Mouse (Mus musculus) midbrain, postnatal 0 days (tissue): Measurements from ENCODE around the gene Prrt4. TPM values are rescaled to one million over a fixed set of nuclear protein-coding genes. Genes with fewer than 3 reads are reported as not detected.

Source experiments
- ATAC-seq: fragments of 200-750 bp; cut with Nextera tagmentation; 2 replicates; pipeline ENCODE4 v1.8.0; 2017; ENCODE audit warnings: moderate number of reproducible peaks, mild to moderate bottlenecking, moderate TSS enrichment, moderate library complexity; ENCODE audit not compliant: low FRiP score
- DNase-seq: peaks from one replicate; pipeline ENCODE4 v3.0.0-alpha.2; 2015; ENCODE audit warnings: low spot score
- H3K27ac ChIP-seq: fragments of 300-500 bp; sonication (generic); 2 replicates; pipeline ENCODE4 v1.5.1; 2014; ENCODE audit warnings: low read depth, mild to moderate bottlenecking, low read length, mixed read lengths
- H3K27me3 ChIP-seq: fragments of 300-500 bp; sonication (generic); 2 replicates; pipeline ENCODE4 v1.6.1; 2014; ENCODE audit warnings: low read length, control low read depth, mixed read lengths; ENCODE audit not compliant: insufficient read depth
- H3K36me3 ChIP-seq: fragments of 300-500 bp; sonication (generic); 2 replicates; pipeline ENCODE4 v1.6.1; 2014; ENCODE audit warnings: low read length, control low read depth, mixed read lengths; ENCODE audit not compliant: insufficient read depth
- H3K4me1 ChIP-seq: fragments of 300-500 bp; sonication (generic); 2 replicates; pipeline ENCODE4 v1.6.1; 2014; ENCODE audit warnings: mild to moderate bottlenecking, control low read depth, antibody characterized with exemption, low read length, mixed read lengths; ENCODE audit not compliant: insufficient read depth
- H3K4me2 ChIP-seq: fragments of 300-500 bp; sonication (generic); 2 replicates; pipeline ENCODE4 v1.6.1; 2014; ENCODE audit warnings: low read depth, mild to moderate bottlenecking, low read length, mixed read lengths; ENCODE audit not compliant: poor library complexity, severe bottlenecking
- H3K4me3 ChIP-seq: fragments of 300-500 bp; sonication (generic); 2 replicates; pipeline ENCODE4 v1.5.1; 2014; ENCODE audit warnings: low read depth, mild to moderate bottlenecking, low read length, moderate library complexity
- H3K9ac ChIP-seq: fragments of 300-500 bp; sonication (generic); replicated peaks from 2 replicates; pipeline ENCODE4 v1.6.1; 2014; ENCODE audit warnings: mild to moderate bottlenecking, low read length, moderate library complexity, mixed read lengths; ENCODE audit not compliant: poor library complexity, severe bottlenecking
- H3K9me3 ChIP-seq: fragments of 300-500 bp; sonication (generic); 2 replicates; pipeline ENCODE4 v1.6.1; 2016; ENCODE audit warnings: low read length, control low read depth
- CTCF ChIP-seq: IDR thresholded peaks from 2 replicates; pipeline ENCODE4 v1.5.1; 2016; ENCODE audit warnings: antibody characterized with exemption, mild to moderate bottlenecking
- WGBS: fragments of 180-500 bp; shearing (Covaris S2); extraction: QIAGEN DNeasy Blood & Tissue Kit; methylation state at CpG from one replicate; pipeline ENCODE4 v1.1.7; 2014; 5-methylcytosine and 5-hydroxymethylcytosine counted together
- microRNA-seq: library from miRNA; unstranded; fragments of <30 nt; microRNA quantifications from one replicate; pipeline ENCODE4, GENCODE M21; 2016; ENCODE audit warnings: borderline number of aligned reads
- polyA plus RNA-seq: library from polyadenylated mRNA; unstranded; fragments of >200 nt; fragmentation: Nextera tagmentation; extraction: Ambion mirVana; gene quantifications from 2 replicates; pipeline ENCODE4 v1.2.1, GENCODE M21; 2015
- total RNA-seq: library from RNA; depleted of rRNA; stranded (reverse); fragments of >200 nt; gene quantifications from 2 replicates; pipeline ENCODE4 v1.2.3, GENCODE M21; 2014; rRNA removed

The Prrt4 gene
- total and polyA plus RNA-seq, 2 experiments from 2014 or later, result 15.4 to 40.2 TPM

DNA sequence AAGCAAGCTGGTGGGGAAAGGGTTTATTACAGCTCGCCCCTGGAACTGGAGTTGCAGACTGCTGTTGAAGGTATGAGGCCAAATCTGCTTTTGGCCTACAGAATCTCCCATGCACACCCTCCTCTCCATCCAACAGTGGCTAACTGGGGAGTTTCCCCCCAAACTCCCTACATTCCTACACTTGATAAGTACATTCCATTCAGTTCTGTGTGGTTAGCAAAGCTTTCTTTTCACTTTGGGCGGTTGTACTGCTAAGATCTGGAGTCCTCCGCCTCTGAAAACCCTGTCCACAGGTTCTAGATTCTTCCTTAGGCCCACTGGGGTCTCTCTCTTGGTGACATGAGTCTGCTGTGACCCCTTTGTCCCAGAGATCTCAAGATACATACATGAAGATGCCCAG lies 34.4 kb downstream of the Prrt4 start:
- no peaks in the 10 kb centered on the region for H3K9me3 ChIP-seq
- H3K9ac ChIP-seq, result no peak overlapping the region
- no peak overlapping the region for H3K4me3 ChIP-seq
- H3K4me1 ChIP-seq, result no peaks in the 10 kb centered on the region
- H3K27me3 ChIP-seq, result no peaks in the 10 kb centered on the region
- DNase-seq, result no peak
- no peak for TF ChIP-seq CTCF
- WGBS, result 90% methylated on average over 3 of the region's 3 CpGs
- H3K4me2 ChIP-seq, result no peak overlapping the region
- no peak for ATAC-seq
- no peak overlapping the region for H3K27ac ChIP-seq
- peaks cover 7% of the 10 kb centered on the region; the same call in 1 of the 2 replicates for H3K36me3 ChIP-seq

DNA sequence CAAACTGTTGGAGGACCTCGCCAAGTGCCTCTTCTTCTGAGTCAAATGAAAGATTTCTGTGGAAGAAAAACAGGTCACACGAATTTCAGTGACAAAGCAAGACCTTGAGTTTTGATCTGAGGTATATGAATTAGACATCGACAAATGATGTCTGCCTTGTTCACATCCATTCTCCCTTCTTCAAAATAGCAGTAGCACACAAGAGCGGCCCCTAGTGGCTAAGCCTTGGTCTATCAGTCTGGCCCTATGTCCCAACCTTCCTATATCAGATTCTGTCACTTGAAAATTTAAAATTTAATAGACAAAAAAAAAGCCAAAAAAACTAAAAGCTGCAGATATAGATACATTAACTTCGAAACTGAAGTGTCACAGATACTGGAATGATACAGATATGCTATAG lies 35.8 kb downstream of the Prrt4 start:
- no peak overlapping the region for H3K4me3 ChIP-seq
- H3K4me2 ChIP-seq, result no peak overlapping the region
- 36% methylated on average over 5 of the region's 5 CpGs for WGBS
- ATAC-seq (0 out of 2 replicates have a peak, but pooled peaks have one; percentile 63), DNase-seq (peak; percentile 77)
- H3K27me3 ChIP-seq, result no peaks in the 10 kb centered on the region
- H3K27ac ChIP-seq, result 0 out of 2 replicates have a peak overlapping the region, but pooled peaks have one; percentile 57
- H3K36me3 ChIP-seq, result peaks cover 7% of the 10 kb centered on the region; the same call in 1 of the 2 replicates
- H3K4me1 ChIP-seq, result no peaks in the 10 kb centered on the region
- no peak overlapping the region for H3K9ac ChIP-seq
- peak; percentile 92 for TF ChIP-seq CTCF
- H3K9me3 ChIP-seq, result no peaks in the 10 kb centered on the region

DNA sequence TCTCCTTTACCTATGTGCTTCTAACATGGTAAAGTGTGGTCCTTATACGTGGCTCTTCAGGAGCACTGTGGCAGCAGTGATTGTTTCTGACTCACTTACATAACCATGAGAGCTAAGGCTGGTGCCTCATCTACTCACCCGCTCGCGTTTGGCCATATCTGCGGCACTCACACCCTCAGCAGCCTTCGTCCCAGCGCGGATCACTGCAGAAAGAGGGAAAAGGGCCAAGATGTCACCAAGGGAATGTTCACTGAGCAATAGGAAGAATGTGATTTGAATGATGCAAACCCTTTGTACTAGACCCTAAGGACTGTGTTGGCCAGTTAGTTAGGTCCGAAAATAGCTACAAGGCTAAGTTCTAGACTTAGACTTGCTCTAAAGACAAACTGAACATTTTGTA lies 41.9 kb downstream of the Prrt4 start:
- Histone ChIP-seq H3K9ac (no peak overlapping the region), H3K4me1 (no peaks in the 10 kb centered on the region), H3K27me3 (no peaks in the 10 kb centered on the region), H3K27ac (no peak overlapping the region), H3K4me3 (no peak overlapping the region), H3K4me2 (no peak overlapping the region), H3K36me3 (peaks cover 40% of the 10 kb centered on the region), H3K9me3 (no peaks in the 10 kb centered on the region)
- DNase-seq (no peak), ATAC-seq (no peak)
- whole genome bisulfite sequencing, result 94% methylated on average over 9 of the region's 9 CpGs
- no peak for TF ChIP-seq CTCF

DNA sequence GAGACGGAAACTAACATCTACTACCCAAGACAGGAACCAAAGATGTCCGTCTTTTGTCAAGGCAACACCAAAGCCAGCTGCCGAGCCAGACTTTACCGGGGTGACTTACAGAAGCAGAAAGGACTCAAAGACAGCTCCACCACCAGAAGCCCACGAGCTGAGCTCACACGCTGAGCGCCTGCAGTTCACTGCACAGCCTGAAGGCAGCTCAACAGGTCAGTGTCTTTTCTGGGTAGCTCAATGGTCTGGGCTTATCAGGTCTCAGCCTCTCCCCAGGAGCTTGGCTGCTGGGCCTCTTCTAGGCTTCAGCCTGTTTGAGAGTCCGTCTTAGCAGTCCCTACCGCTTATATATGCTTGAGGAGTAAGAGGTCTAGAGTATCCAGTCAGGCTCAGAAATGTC lies 46.3 kb downstream of the Prrt4 start:
- Histone ChIP-seq H3K27ac (no peak overlapping the region), H3K4me3 (no peak overlapping the region), H3K36me3 (peaks cover 63% of the 10 kb centered on the region), H3K4me1 (no peaks in the 10 kb centered on the region), H3K27me3 (no peaks in the 10 kb centered on the region), H3K9ac (no peak overlapping the region), H3K4me2 (no peak overlapping the region), H3K9me3 (no peaks in the 10 kb centered on the region)
- 91% methylated on average over 9 of the region's 9 CpGs for WGBS
- ATAC-seq, result no peak
- TF ChIP-seq CTCF, result no peak
- DNase-seq, result no peak

DNA sequence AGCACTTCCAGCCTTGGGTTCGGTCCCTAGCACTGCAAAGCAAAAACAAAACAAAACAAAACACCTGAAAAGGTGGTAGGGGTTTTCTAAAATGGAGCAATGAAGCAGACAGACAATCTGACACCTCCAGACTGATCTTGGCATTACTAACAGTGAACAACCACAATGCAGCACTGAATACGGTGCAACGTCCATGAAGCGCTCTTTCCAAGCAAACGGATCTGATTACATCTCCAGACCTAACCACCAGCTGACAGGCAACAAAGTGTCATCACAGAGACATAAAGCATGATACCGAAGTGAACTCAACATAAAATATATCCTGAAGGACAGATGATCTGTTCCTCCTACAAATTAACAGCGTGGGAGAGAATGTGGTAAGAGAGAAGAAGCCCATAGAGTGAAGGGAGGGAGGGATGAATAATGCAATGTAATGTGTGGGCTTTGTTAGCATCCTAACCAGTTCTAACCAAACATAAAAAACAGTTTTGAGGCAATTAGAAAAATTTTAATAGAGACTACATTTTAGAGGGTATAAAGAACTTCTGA lies 52.4 kb downstream of the Prrt4 start:
- Histone ChIP-seq H3K4me1 (no peaks in the 10 kb centered on the region), H3K36me3 (peaks cover 54% of the 10 kb centered on the region), H3K9ac (no peak overlapping the region), H3K27me3 (no peaks in the 10 kb centered on the region), H3K27ac (no peak overlapping the region), H3K9me3 (no peaks in the 10 kb centered on the region), H3K4me3 (no peak overlapping the region), H3K4me2 (no peak overlapping the region)
- no peak for ATAC-seq
- WGBS, result 89% methylated on average over 7 of the region's 7 CpGs
- no peak for TF ChIP-seq CTCF
- no peak for DNase-seq

DNA sequence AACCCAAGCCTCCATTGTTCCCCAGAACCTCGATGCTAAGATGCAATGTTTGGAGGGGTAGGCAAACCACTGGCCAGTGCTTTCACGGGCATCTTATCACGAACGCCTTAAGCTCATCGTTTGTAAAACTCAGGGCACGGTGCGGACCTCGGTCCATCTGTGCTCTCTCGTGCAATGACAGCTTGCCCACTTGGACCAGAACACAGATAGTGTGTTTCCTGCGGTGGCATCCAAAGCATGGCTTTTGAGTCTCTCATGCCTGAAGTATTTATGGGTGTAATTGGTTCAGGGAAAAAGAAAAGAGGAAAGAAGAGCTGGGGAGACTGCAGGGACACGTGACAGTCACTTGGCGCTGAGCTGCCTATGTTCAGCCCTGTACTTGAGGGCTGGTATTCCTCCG lies 59.4 kb downstream of the Prrt4 start:
- 92% methylated on average over 13 of the region's 13 CpGs for WGBS
- no peak overlapping the region for H3K4me3 ChIP-seq
- no peak for ATAC-seq
- no peak overlapping the region for H3K9ac ChIP-seq
- DNase-seq, result no peak
- H3K4me1 ChIP-seq, result no peaks in the 10 kb centered on the region
- no peaks in the 10 kb centered on the region for H3K27me3 ChIP-seq
- no peak overlapping the region for H3K27ac ChIP-seq
- H3K4me2 ChIP-seq, result no peak overlapping the region
- no peak for TF ChIP-seq CTCF
- H3K9me3 ChIP-seq, result no peaks in the 10 kb centered on the region
- peaks cover 9% of the 10 kb centered on the region; the same call in 1 of the 2 replicates for H3K36me3 ChIP-seq

Small RNAs within 50 kb of the gene (microRNA-seq; reads per million reads assigned to microRNA genes)
- gene Gm24303, result not detected

Other genes starting within 250 kb of the Prrt4 start
- not detected in 2 replicates for gene Lep, start 119.4 kb downstream of the Prrt4 start, total RNA-seq
- gene Lep, start 119.4 kb downstream of the Prrt4 start, polyA plus RNA-seq, result not detected in 2 replicates
- 17.8 and 25.2 TPM in 2 replicates for gene Rbm28, start 14.6 kb downstream of the Prrt4 start, total RNA-seq
- gene Rbm28, start 14.6 kb downstream of the Prrt4 start, polyA plus RNA-seq, result 18.8 and 20.9 TPM in 2 replicates
- gene Impdh1, start 36.8 kb upstream of the Prrt4 start, total RNA-seq, result 35.6 and 37.5 TPM in 2 replicates
- gene Impdh1, start 36.8 kb upstream of the Prrt4 start, polyA plus RNA-seq, result 60.6 and 62.1 TPM in 2 replicates
- gene Hilpda, start 92.9 kb upstream of the Prrt4 start, total RNA-seq, result 14.4 and 21.2 TPM in 2 replicates
- 24.2 and 25.4 TPM in 2 replicates for gene Hilpda, start 92.9 kb upstream of the Prrt4 start, polyA plus RNA-seq
- 0.44 and 0.52 TPM in 2 replicates for gene Fam71f2, start 100.0 kb upstream of the Prrt4 start, total RNA-seq
- gene Fam71f2, start 100.0 kb upstream of the Prrt4 start, polyA plus RNA-seq, result 0.52 and 0.58 TPM in 2 replicates
- gene Fam71f1, start 139.6 kb upstream of the Prrt4 start, total RNA-seq, result not detected in 2 replicates
- not detected in 2 replicates for gene Fam71f1, start 139.6 kb upstream of the Prrt4 start, polyA plus RNA-seq
- 124 and 142 TPM in 2 replicates for gene Calu, start 168.5 kb upstream of the Prrt4 start, total RNA-seq
- 124 and 131 TPM in 2 replicates for gene Calu, start 168.5 kb upstream of the Prrt4 start, polyA plus RNA-seq
- 0.11 and 0.14 TPM in 2 replicates for gene Opn1sw, start 208.9 kb upstream of the Prrt4 start, total RNA-seq
- 0.15 and 0.56 TPM in 2 replicates for gene Opn1sw, start 208.9 kb upstream of the Prrt4 start, polyA plus RNA-seq
- 54.4 and 77.6 TPM in 2 replicates for gene Ccdc136, start 216.7 kb upstream of the Prrt4 start, total RNA-seq
- gene Ccdc136, start 216.7 kb upstream of the Prrt4 start, polyA plus RNA-seq, result 50.8 and 51.9 TPM in 2 replicates